Mouse (Mus musculus) CH12.LX (cell line): ENCODE data around the gene Plekhh3.

ENCODE experiments used
- CTCF ChIP-seq, 2 experiments: IDR thresholded peaks in 1 of 2; conservative IDR thresholded peaks in 1 of 2; 2 replicates each; pipeline ENCODE4 v1.5.1; 2011 to 2012; ENCODE audit warnings: low read depth in 2 of 2, low read length in 2 of 2, improper control_type of control experiment in 1 of 2, inconsistent platforms in 1 of 2, mild to moderate bottlenecking in 1 of 2, moderate library complexity in 1 of 2
- EP300 ChIP-seq: IDR thresholded peaks from 2 replicates; pipeline ENCODE4 v1.6.1; 2011; ENCODE audit warnings: low read length, improper control_type of control experiment
- HCFC1 ChIP-seq: IDR thresholded peaks from 2 replicates; pipeline ENCODE4 v1.6.1; 2012; ENCODE audit warnings: low read depth, mild to moderate bottlenecking, inconsistent platforms, low read length, improper control_type of control experiment
- KAT2A ChIP-seq: IDR thresholded peaks from 2 replicates; pipeline ENCODE4 v1.6.1; 2012; ENCODE audit warnings: low read length, improper control_type of control experiment, inconsistent platforms; ENCODE audit not compliant: insufficient replicate concordance
- MAZ ChIP-seq: IDR thresholded peaks from 2 replicates; pipeline ENCODE4 v1.6.1; 2012; ENCODE audit warnings: low read depth, mild to moderate bottlenecking, inconsistent platforms, low read length, improper control_type of control experiment, moderate library complexity
- NELFE ChIP-seq: IDR thresholded peaks from 2 replicates; pipeline ENCODE4 v1.6.1; 2011; ENCODE audit warnings: low read depth, low read length, improper control_type of control experiment
- POLR2A ChIP-seq: IDR thresholded peaks from 2 replicates; pipeline ENCODE4 v1.6.1; 2011; ENCODE audit warnings: low read depth, mild to moderate bottlenecking, improper control_type of control experiment, low read length
- SIN3A ChIP-seq: IDR thresholded peaks from 2 replicates; pipeline ENCODE4 v1.6.1; 2012; ENCODE audit warnings: low read length, improper control_type of control experiment, inconsistent platforms
- TBP ChIP-seq: conservative IDR thresholded peaks from 2 replicates; pipeline ENCODE4 v1.6.1; 2011; ENCODE audit warnings: low read depth, low read length, improper control_type of control experiment

GRCm38 (mm10) chr11:101176933-101177773 lies 6.0 kb upstream of the Plekhh3 start:
- TF ChIP-seq POLR2A (peak; percentile 25; the same call in 1 of the 2 replicates), NELFE (no peak), EP300 (no peak; the same call in 1 of the 2 replicates), MAZ (peak; percentile 78), CTCF (conservative IDR thresholded peaks at IDR 0.05 in 1 of 2, IDR thresholded peaks at IDR 0.05 in 1 of 2; ENCODE audit: low read depth in 2 of 2, low read length in 2 of 2) (peak; percentile 51 to 94; a peak in 3 of 4 replicates), KAT2A (no peak), HCFC1 (no peak), TBP (0 out of 2 replicates have a peak, but pooled peaks have one; percentile 41), SIN3A (peak; percentile 60)
